Mouse (Mus musculus) kidney, postnatal 0 days (tissue): ENCODE results near the gene Rbpjl. TPM values are rescaled to one million over a fixed set of nuclear protein-coding genes. Genes with fewer than 3 reads are reported as not detected.
A peak's percentile ranks its signal among the peaks of the same experiment; 100 is the strongest.

Experiments
- ATAC-seq: fragments of 200-750 bp; cut with Nextera tagmentation; replicated peaks from 2 replicates; pipeline ENCODE4 v1.8.0; 2017; ENCODE audit warnings: low read depth, moderate number of reproducible peaks, moderate TSS enrichment, moderate library complexity; ENCODE audit not compliant: low FRiP score
- DNase-seq: peaks from one replicate; pipeline ENCODE4 v3.0.0-alpha.2; 2016; ENCODE audit warnings: low spot score
- H3K27ac ChIP-seq: fragments of 300-500 bp; sonication (generic); 2 replicates; pipeline ENCODE4 v1.5.1; 2014; ENCODE audit warnings: mild to moderate bottlenecking
- H3K27me3 ChIP-seq: fragments of 300-500 bp; sonication (generic); 2 replicates; pipeline ENCODE4 v1.6.1; 2014; ENCODE audit warnings: low read length, mixed read lengths; ENCODE audit not compliant: insufficient read depth
- H3K36me3 ChIP-seq: fragments of 300-500 bp; sonication (generic); 2 replicates; pipeline ENCODE4 v1.6.1; 2014; ENCODE audit warnings: low read length, mixed read lengths; ENCODE audit not compliant: insufficient read depth
- H3K4me1 ChIP-seq: fragments of 300-500 bp; sonication (generic); replicated peaks from 2 replicates; pipeline ENCODE4 v1.6.1; 2014; ENCODE audit warnings: antibody characterized with exemption, low read length, mixed read lengths; ENCODE audit not compliant: insufficient read depth
- H3K4me2 ChIP-seq: fragments of 300-500 bp; sonication (generic); 2 replicates; pipeline ENCODE4 v1.6.1; 2014; ENCODE audit warnings: mild to moderate bottlenecking, low read length, moderate library complexity, mixed read lengths
- H3K4me3 ChIP-seq: fragments of 300-500 bp; sonication (generic); replicated peaks from 2 replicates; pipeline ENCODE4 v1.5.1; 2014; ENCODE audit warnings: low read depth, low read length
- H3K9ac ChIP-seq: fragments of 300-500 bp; sonication (generic); 2 replicates; pipeline ENCODE4 v1.6.1; 2014; ENCODE audit warnings: low read depth, low read length
- H3K9me3 ChIP-seq: fragments of 300-500 bp; sonication (generic); replicated peaks from 2 replicates; pipeline ENCODE4 v1.6.1; 2016; ENCODE audit warnings: low read length, inconsistent platforms, mixed read lengths
- CTCF ChIP-seq: IDR thresholded peaks from 2 replicates; pipeline ENCODE4 v1.5.1; 2016; ENCODE audit warnings: antibody characterized with exemption, low read depth, mild to moderate bottlenecking, moderate library complexity
- WGBS: fragments of 180-500 bp; shearing (Covaris S2); extraction: QIAGEN DNeasy Blood & Tissue Kit; methylation state at CpG from one replicate; pipeline ENCODE4 v1.1.7; 2014; 5-methylcytosine and 5-hydroxymethylcytosine counted together
- polyA plus RNA-seq: library from polyadenylated mRNA; unstranded; fragments of >200 nt; fragmentation: Nextera tagmentation; extraction: Ambion mirVana; gene quantifications from 2 replicates; pipeline ENCODE4 v1.2.1, GENCODE M21; 2015

The Rbpjl gene
- polyA plus RNA-seq, 1 experiment from 2014 or later: not detected

- Histone ChIP-seq H3K4me1 (no peaks in the 10 kb centered on the region), H3K36me3 (no peaks in the 10 kb centered on the region), H3K27ac (no peak overlapping the region), H3K4me2 (peak overlapping the region; percentile 37), H3K9me3 (no peaks in the 10 kb centered on the region), H3K9ac (0 out of 2 replicates have a peak overlapping the region, but pooled peaks have one; percentile 2), H3K27me3 (peaks cover 5% of the 10 kb centered on the region; the same call in 1 of the 2 replicates), H3K4me3 (no peak overlapping the region)
- ATAC-seq (no peak), DNase-seq (no peak)
- 61% methylated on average over 10 of the region's 10 CpGs for WGBS
- no peak for TF ChIP-seq CTCF
Observed at GRCm38 (mm10) chr2:164414581-164414980, 11.6 kb downstream of the Rbpjl start.

GRCm38 (mm10) chr2:164417198-164417597, 14.3 kb downstream of the Rbpjl start:
- DNase-seq: peak; percentile 81

GRCm38 (mm10) chr2:164418308-164418875, 15.5 kb downstream of the Rbpjl start:
- DNase-seq (no peak), ATAC-seq (0 out of 2 replicates have a peak, but pooled peaks have one; percentile 34)
- no peaks in the 10 kb centered on the region for H3K4me1 ChIP-seq
- no peak overlapping the region for H3K4me2 ChIP-seq
- no peaks in the 10 kb centered on the region for H3K27me3 ChIP-seq
- no peak overlapping the region for H3K9ac ChIP-seq
- H3K4me3 ChIP-seq: no peak overlapping the region
- peaks cover 7% of the 10 kb centered on the region for H3K36me3 ChIP-seq
- no peaks in the 10 kb centered on the region for H3K9me3 ChIP-seq
- H3K27ac ChIP-seq: peak overlapping the region; percentile 66
- WGBS: 28% methylated on average over 3 of the region's 3 CpGs
- TF ChIP-seq CTCF: no peak

More at GRCm38 (mm10) chr2:164417198-164417597, 14.3 kb downstream of the Rbpjl start:
- peak overlapping the region; percentile 66; the same call in 1 of the 2 replicates for H3K27ac ChIP-seq
- no peaks in the 10 kb centered on the region for H3K36me3 ChIP-seq
- H3K9me3 ChIP-seq: no peaks in the 10 kb centered on the region
- ATAC-seq: no peak
- whole genome bisulfite sequencing: 0% methylated on average over 2 of the region's 2 CpGs
- TF ChIP-seq CTCF: peak; percentile 88
- H3K27me3 ChIP-seq: no peaks in the 10 kb centered on the region
- no peaks in the 10 kb centered on the region for H3K4me1 ChIP-seq
- H3K4me2 ChIP-seq: no peak overlapping the region
- H3K9ac ChIP-seq: no peak overlapping the region
- H3K4me3 ChIP-seq: no peak overlapping the region

- peaks cover 18% of the 10 kb centered on the region for H3K36me3 ChIP-seq
- no peaks in the 10 kb centered on the region for H3K27me3 ChIP-seq
- DNase-seq (no peak), ATAC-seq (no peak)
- no peaks in the 10 kb centered on the region for H3K4me1 ChIP-seq
- peak overlapping the region; percentile 66 for H3K27ac ChIP-seq
- TF ChIP-seq CTCF: no peak
- no peak overlapping the region for H3K4me2 ChIP-seq
- H3K9me3 ChIP-seq: no peaks in the 10 kb centered on the region
- no peak overlapping the region for H3K4me3 ChIP-seq
- H3K9ac ChIP-seq: no peak overlapping the region
- WGBS: 0% methylated on average over 3 of the region's 3 CpGs
Observed at GRCm38 (mm10) chr2:164419489-164419888, 16.5 kb downstream of the Rbpjl start.

- no peaks in the 10 kb centered on the region for H3K4me1 ChIP-seq
- H3K4me2 ChIP-seq: no peak overlapping the region
- no peak overlapping the region for H3K9ac ChIP-seq
- TF ChIP-seq CTCF: no peak
- no peak for ATAC-seq
- WGBS: 89% methylated on average over 7 of the region's 7 CpGs
- H3K9me3 ChIP-seq: no peaks in the 10 kb centered on the region
- peaks cover 28% of the 10 kb centered on the region for H3K36me3 ChIP-seq
- DNase-seq: no peak
- no peak overlapping the region for H3K27ac ChIP-seq
- no peaks in the 10 kb centered on the region for H3K27me3 ChIP-seq
- no peak overlapping the region for H3K4me3 ChIP-seq
Observed at GRCm38 (mm10) chr2:164421306-164421705, 18.4 kb downstream of the Rbpjl start.

GRCm38 (mm10) chr2:164421979-164422378, 19.0 kb downstream of the Rbpjl start:
- 67% methylated on average over 8 of the region's 8 CpGs for WGBS
- ATAC-seq: no peak
- Histone ChIP-seq H3K27ac (peak overlapping the region; percentile 1; the same call in 1 of the 2 replicates), H3K9ac (no peak overlapping the region), H3K4me3 (no peak overlapping the region), H3K4me1 (no peaks in the 10 kb centered on the region), H3K27me3 (no peaks in the 10 kb centered on the region), H3K36me3 (peaks cover 28% of the 10 kb centered on the region), H3K9me3 (no peaks in the 10 kb centered on the region), H3K4me2 (no peak overlapping the region)
- no peak for TF ChIP-seq CTCF
- DNase-seq: no peak
